ENCODE assay signal across 20 mouse cellular contexts in the genomic region with DNA sequence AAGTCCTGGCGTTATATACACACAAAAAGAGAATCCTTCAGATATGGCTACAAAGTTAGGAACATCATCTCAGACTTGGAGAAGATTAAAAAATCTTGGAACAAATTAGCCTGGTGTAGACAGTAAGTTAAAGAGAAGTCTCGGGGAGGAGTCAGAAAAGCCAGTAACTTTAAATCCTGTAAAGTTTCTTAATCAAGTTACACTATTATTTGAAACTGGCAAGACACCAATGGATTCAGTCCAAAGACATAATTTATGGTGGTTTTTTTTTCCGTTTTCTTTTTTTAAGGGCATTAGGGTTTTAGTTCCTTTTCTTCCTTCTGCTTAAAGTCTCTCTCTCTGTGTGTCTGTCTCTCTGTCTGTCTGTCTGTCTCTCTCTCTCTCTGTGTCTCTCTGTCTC.
DNase-seq lines count a peak whose midpoint lies in the region; ATAC-seq and TF ChIP-seq lines count a peak whose summit lies in the region.
"Had no signal": no experiment of that assay in that cellular context is flagged by ENCODE, and none has a peak within 500 bp of the region (broad histone marks: within the 10 kb centered on the region; RNA-seq: fewer than 3 reads in every experiment).

No protein-coding gene starts in this region.

- H3K4me1 ChIP-seq in lung, embryonic 14.5 days (ENCODE audit: insufficient read depth) = peaks cover 32% of the 10 kb centered on the region
- peaks cover 15 to 56% of the 10 kb centered on the region in 2 experiments for H3K4me1 ChIP-seq in CH12.LX (ENCODE audit: control insufficient read depth in 1 of 2, insufficient read depth in 2 of 2)
- H3K4me1 ChIP-seq in limb, embryonic 10.5 days = peaks cover 98% of the 10 kb centered on the region
- H3K4me1 ChIP-seq: liver, embryonic 15.5 days; midbrain, embryonic 15.5 days had no signal

- H3K4me2 ChIP-seq in lung, embryonic 14.5 days = no peak overlapping the region
- H3K4me2 ChIP-seq in CH12.LX (ENCODE audit: insufficient read depth, low read depth, poor library complexity, severe bottlenecking) = no peak overlapping the region
- H3K4me2 ChIP-seq: hindbrain, embryonic 12.5 days; liver, embryonic 15.5 days; midbrain, embryonic 15.5 days; neural tube, embryonic 12.5 days had no signal

- in situ Hi-C loops in CH12.LX (cut with MboI; ENCODE audit: low pct_ligation_motif_present, low pct_unique_long_range_greater_than_20kb, low sequenced_read_pairs) = no loop called here

- no peak for ATAC-seq in lung, embryonic 14.5 days (ENCODE audit: insufficient read depth)
- ATAC-seq: midbrain, embryonic 15.5 days had no signal

- no peak for TF ChIP-seq CTCF in lung, embryonic 14.5 days (IDR thresholded peaks at IDR 0.05; ENCODE audit: low read depth)
- no peak for TF ChIP-seq CTCF in CH12.LX (conservative IDR thresholded peaks at IDR 0.05 in 1 of 2, IDR thresholded peaks at IDR 0.05 in 1 of 2; ENCODE audit: low read depth in 2 of 2, low read length in 2 of 2)

- dilution Hi-C loops in CH12.LX (cut with MboI; ENCODE audit: extremely low pct_ligation_motif_present, extremely low pct_unique_long_range_greater_than_20kb, low sequenced_read_pairs) = no loop called here

- no peaks in the 10 kb centered on the region for H3K27me3 ChIP-seq in lung, embryonic 14.5 days (ENCODE audit: insufficient read depth, low read length)
- no peaks in the 10 kb centered on the region for H3K27me3 ChIP-seq in CH12.LX (replicated peaks)
- peaks cover 57% of the 10 kb centered on the region for H3K27me3 ChIP-seq in limb, embryonic 10.5 days (ENCODE audit: low read depth, poor library complexity, severe bottlenecking)
- H3K27me3 ChIP-seq: liver, embryonic 15.5 days; midbrain, embryonic 15.5 days; neural tube, embryonic 12.5 days had no signal

- no peak overlapping the region for H3K27ac ChIP-seq in lung, embryonic 14.5 days (ENCODE audit: low read depth)
- H3K27ac ChIP-seq in CH12.LX (ENCODE audit: insufficient read depth, low read depth) = no peak overlapping the region
- H3K27ac ChIP-seq in limb, embryonic 10.5 days = peak overlapping the region; percentile 74; the same call in 1 of the 2 replicates
- H3K27ac ChIP-seq: hindbrain, embryonic 12.5 days; liver, embryonic 15.5 days; macrophage; midbrain, embryonic 15.5 days; neural tube, embryonic 12.5 days had no signal

- no peaks in the 10 kb centered on the region for H3K79me2 ChIP-seq in CH12.LX (replicated peaks; ENCODE audit: control insufficient read depth, extremely low read depth, insufficient read depth, poor library complexity, severe bottlenecking)

- no peaks in the 10 kb centered on the region for H3K36me3 ChIP-seq in lung, embryonic 14.5 days (ENCODE audit: insufficient read depth)
- no peaks in the 10 kb centered on the region for H3K36me3 ChIP-seq in CH12.LX (replicated peaks in 1 of 2; ENCODE audit: control insufficient read depth in 1 of 2, insufficient read depth in 1 of 2, low read length in 1 of 2)
- H3K36me3 ChIP-seq in limb, embryonic 10.5 days = no peaks in the 10 kb centered on the region
- H3K36me3 ChIP-seq: hindbrain, embryonic 12.5 days; liver, embryonic 15.5 days; midbrain, embryonic 15.5 days; neural tube, embryonic 12.5 days had no signal

- no peak overlapping the region for H3K4me3 ChIP-seq in lung, embryonic 14.5 days (ENCODE audit: low read depth, low read length)
- H3K4me3 ChIP-seq in CH12.LX (replicated peaks in 1 of 3; ENCODE audit: low read depth in 2 of 3, low read length in 2 of 3, poor library complexity in 1 of 3) = no peak overlapping the region
- no peak overlapping the region for H3K4me3 ChIP-seq in limb, embryonic 10.5 days
- H3K4me3 ChIP-seq: hindbrain, embryonic 12.5 days; liver, embryonic 15.5 days; midbrain, embryonic 15.5 days; neural tube, embryonic 12.5 days had no signal

- no peak for TF ChIP-seq POLR2A in CH12.LX (IDR thresholded peaks at IDR 0.05; ENCODE audit: low read depth, low read length)

- 49% methylated on average over 3 of the region's 3 CpGs for WGBS in lung, embryonic 14.5 days
- WGBS in limb, embryonic 10.5 days = 76% methylated on average over 3 of the region's 3 CpGs

- no peak for TF ChIP-seq EP300 in CH12.LX (IDR thresholded peaks at IDR 0.05; ENCODE audit: low read length)

- H3K9ac ChIP-seq in lung, embryonic 14.5 days = no peak overlapping the region
- H3K9ac ChIP-seq in CH12.LX (ENCODE audit: insufficient read depth, low read depth) = no peak overlapping the region
- H3K9ac ChIP-seq: hindbrain, embryonic 12.5 days; liver, embryonic 15.5 days; midbrain, embryonic 15.5 days; neural tube, embryonic 12.5 days had no signal

- TF ChIP-seq RAD21 in CH12.LX (IDR thresholded peaks at IDR 0.05; ENCODE audit: low read depth, low read length) = no peak

- DNase-seq in lung, embryonic 14.5 days = peak; percentile 78
- DNase-seq in lung, postnatal 10 days = no peak
- DNase-seq in CH12.LX (ENCODE audit: extremely low read depth) (no peak), adipocyte (ENCODE audit: low spot score) (peak; percentile 81), liver (no peak)
- DNase-seq in limb, embryonic 10.5 days (ENCODE audit: low spot score) = no peak
- DNase-seq in embryo, embryonic 10 days (ENCODE audit: low spot score) = no peak
- DNase-seq: adrenal gland, postnatal 36 days; cerebellum, adult 9-11 months; gastrocnemius, postnatal 25 days; kidney, adult 18-20 months; kidney, postnatal 36 days; right cerebral cortex, postnatal 14 days; spleen, adult 18-20 months; thymus, postnatal 4 days had no signal

- H3K9me3 ChIP-seq in lung, embryonic 14.5 days (ENCODE audit: low read depth, low read length) = no peaks in the 10 kb centered on the region
- no peaks in the 10 kb centered on the region for H3K9me3 ChIP-seq in CH12.LX (replicated peaks; ENCODE audit: low read length)
- no peaks in the 10 kb centered on the region for H3K9me3 ChIP-seq in limb, embryonic 10.5 days (replicated peaks)
- H3K9me3 ChIP-seq: hindbrain, embryonic 12.5 days; liver, embryonic 15.5 days; midbrain, embryonic 15.5 days; neural tube, embryonic 12.5 days had no signal

TF ChIP-seq in CH12.LX, 34 proteins besides CTCF, POLR2A, EP300 and RAD21:
- TF ChIP-seq USF1 (IDR thresholded peaks at IDR 0.05; ENCODE audit: low read depth, low read length) (no peak), ZNF384 (IDR thresholded peaks at IDR 0.05; ENCODE audit: low read depth, low read length) (0 out of 2 replicates have a peak, but pooled peaks have one; percentile 26)

Comparison
In these comparisons a context has a peak if more than half of its experiments do, and no peak if none do; other contexts are left out.
1. DNase-seq: peak in lung, embryonic 14.5 days (single experiment) and adipocyte (single experiment); none in lung, postnatal 10 days (single experiment), CH12.LX (single experiment), limb, embryonic 10.5 days (single experiment), liver (single experiment) and embryo, embryonic 10 days (single experiment).